Mouse (Mus musculus) spleen, postnatal 14 days (tissue): ENCODE data around the gene Mpz.

Experiments used
- DNase-seq, 2 experiments: peaks; one replicate each; pipeline ENCODE4 v3.0.0; 2021 to 2022; ENCODE audit warnings: low spot score in 2 of 2

The Mpz gene

GRCm38 (mm10) chr1:171149974-171150760 is at the start of gene Mpz, which contains the start of gene Sdhc:
Gene Mpz (plus strand): TSS chr1:171150711.
Gene Sdhc (minus strand): TSS chr1:171150603.
- DNase-seq: peak; percentile 93 to 95

DNA sequence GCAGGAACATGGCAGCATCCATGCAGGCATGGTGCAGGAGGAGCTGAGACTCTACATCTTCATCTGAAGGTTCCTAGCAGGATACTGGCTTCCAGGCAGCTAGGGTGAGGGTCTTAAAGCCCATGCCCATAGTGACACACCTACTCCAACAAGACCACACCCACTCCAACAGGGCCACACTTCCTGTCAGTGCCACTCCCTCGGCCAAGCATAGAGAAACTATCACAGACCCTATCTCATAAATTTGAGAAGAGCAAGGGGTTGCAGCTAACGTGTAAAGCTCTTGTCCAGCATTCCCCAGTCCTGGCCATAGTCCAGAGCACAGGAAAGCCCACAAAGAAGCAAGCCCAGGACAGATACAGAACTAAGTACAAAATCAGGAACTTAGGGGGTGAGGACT is 49.5 kb upstream of the Mpz start:
- DNase-seq: no peak

DNA sequence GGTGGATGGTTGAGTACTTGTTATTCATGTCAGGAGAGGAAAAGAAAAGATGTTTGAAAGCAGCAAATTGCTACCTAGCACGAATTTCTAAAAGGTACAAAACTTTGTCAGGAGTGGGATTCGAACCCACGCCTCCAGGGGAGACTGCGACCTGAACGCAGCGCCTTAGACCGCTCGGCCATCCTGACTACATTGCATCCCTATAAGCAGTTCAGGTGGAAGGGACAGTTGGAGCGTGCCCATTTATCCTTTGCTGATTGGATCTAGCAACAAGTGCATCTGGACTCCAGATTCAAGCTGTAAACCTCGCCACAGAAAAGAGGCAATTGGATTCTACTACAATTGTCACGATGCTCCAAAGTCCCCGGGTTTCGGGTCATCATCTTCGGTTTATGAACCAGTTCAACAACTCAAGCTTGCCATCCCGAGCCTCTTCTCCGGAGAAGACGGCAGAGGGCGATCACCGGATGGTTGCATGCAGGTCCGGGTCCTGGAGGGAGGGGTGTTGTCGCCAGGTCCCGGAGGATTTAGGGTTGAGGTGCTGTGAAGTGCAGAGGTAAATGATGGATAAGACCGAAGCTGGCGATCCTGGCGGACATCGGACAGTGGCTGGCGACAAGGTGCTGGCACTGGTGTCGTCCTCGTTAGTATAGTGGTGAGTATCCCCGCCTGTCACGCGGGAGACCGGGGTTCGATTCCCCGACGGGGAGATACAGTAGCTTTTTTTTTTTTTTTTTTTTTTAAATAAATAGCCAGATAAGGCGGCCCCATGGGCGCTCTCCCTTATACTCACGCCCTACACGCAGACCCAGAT is 48.6 kb upstream of the Mpz start:
- DNase-seq: peak; percentile 70 to 76

DNA sequence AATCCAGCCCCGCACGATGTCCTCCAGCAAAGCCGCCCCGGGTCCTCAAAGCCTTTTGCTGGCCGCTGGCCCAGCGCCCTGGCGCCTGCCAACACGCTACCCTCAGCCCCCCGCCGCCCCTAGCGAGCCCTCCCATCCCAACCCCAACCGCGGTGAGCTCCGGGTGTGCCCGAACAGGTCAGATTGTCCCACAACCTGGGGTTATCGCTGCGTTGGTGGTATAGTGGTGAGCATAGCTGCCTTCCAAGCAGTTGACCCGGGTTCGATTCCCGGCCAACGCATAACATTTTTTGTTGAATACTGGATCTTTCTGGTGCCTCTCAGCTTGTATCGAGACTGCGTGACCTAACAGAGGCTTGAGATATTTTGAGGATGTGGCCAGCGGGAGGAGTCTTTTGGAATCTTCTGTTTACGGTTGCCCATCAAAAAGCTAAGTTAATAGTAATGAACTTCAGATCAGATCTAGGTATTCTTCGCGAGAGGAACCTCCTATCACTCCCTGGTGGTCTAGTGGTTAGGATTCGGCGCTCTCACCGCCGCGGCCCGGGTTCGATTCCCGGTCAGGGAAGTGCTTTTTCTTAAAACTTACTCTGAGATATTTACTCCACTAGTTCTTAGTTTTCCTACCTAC is 47.8 kb upstream of the Mpz start:
- DNase-seq: peak; percentile 68 to 73

DNA sequence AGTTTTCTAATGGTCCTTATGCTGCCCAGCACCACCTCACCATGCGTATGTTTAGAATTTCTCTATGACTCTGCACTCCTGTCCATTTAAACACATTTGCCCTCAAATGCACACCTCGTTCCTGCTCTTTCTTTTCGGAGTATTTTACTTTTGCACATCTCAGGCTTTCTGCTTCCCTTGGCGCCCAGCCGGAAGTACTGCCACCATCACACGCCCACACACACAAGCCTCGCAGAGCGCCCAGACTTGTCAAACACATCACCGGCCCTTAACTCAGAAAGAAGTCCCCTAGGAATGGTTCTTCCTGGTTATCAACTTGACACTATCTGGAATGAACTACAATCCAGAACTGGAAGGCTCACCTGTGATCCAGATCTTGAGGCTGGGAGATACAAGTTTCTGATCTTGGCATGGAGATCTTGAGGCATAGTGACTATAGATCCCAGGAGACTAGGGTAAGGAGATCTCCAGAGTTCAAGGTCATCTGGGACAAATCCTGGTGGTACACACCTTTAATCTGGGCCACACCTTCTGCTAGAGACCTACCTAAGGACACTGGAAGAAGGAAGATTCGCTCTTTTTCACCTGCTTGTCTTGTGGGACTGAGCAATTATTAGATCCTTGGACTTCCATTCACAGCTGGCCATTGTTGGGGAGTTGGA is 47.2 kb upstream of the Mpz start:
- DNase-seq: no peak

DNA sequence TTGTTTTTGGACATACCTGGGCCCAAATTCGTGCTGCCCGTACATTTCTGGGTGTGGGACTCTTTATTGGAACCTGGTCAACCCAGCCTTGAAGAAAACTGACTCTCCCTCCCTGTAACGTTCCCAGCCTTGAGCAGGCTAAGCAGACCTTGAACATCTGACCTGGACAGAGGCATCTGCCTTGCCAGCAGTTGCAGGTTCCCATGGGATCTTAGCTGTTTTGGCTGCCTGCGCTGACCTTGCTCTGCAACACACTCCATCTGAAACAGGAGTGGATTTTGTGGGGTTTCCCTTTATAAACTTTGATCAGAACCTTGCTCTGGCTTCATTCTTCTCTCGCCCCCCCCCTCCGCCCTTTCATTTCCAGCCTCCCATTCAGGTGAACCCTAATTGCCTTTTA is 45.3 kb upstream of the Mpz start:
- DNase-seq: no peak

DNA sequence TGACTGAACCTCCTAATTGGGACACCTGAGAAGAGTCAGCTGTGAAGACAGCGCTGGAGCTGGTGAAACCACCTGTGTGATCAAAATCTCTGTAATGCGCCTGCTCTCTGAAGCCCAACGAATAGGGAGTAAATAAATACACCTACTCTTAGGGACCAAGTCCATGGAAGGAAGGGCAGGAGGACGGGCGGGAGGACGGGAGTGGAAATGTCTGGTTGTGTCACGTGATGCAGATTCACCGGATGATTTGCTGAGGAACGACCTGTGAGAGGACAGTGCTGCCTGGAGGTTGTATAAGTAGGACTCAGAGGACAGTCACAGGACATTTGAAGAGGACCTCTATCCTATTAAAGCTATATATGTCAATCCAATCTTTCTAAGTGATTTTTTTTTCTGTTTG is 40.9 kb upstream of the Mpz start:
- DNase-seq: no peak

GRCm38 (mm10) chr1:171110659-171111019 is 39.9 kb upstream of the Mpz start:
- peak in 1 of 2 experiments; percentile 6 for DNase-seq

DNA sequence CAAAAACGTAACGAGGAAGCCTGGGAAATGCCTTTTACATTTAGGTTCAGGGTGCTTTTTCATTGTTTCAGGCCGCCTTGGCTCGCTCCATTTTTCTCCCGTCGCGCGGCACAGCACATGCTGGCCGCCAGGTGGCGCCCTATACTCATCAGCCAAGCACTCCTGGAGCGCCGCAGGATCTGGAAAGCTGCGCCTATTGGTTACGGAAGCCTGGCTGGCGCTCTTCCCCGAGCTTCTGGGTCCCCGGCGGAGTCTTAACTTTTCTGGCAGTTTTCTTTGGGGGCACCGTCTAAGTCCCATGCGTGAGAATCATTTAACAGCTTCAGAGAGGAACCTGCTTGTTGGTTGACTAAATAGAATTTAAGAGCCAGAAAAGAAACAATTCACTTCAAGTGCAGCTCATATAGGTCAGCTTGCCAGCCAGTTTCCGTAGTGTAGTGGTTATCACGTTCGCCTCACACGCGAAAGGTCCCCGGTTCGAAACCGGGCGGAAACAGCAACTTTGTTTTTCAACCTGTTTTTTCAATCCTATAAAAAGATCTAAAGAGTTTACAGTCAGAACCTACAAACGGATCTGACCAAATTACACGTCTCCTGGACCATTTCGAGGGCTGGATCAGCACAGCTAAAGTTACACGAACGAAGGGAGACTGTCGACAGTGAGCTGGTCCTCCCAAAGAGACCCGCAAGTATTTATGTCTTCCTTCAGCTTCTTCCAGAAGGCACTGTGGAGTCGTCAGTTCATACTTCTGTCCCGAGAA is 39.3 kb upstream of the Mpz start:
- peak; percentile 81 to 86 for DNase-seq

DNA sequence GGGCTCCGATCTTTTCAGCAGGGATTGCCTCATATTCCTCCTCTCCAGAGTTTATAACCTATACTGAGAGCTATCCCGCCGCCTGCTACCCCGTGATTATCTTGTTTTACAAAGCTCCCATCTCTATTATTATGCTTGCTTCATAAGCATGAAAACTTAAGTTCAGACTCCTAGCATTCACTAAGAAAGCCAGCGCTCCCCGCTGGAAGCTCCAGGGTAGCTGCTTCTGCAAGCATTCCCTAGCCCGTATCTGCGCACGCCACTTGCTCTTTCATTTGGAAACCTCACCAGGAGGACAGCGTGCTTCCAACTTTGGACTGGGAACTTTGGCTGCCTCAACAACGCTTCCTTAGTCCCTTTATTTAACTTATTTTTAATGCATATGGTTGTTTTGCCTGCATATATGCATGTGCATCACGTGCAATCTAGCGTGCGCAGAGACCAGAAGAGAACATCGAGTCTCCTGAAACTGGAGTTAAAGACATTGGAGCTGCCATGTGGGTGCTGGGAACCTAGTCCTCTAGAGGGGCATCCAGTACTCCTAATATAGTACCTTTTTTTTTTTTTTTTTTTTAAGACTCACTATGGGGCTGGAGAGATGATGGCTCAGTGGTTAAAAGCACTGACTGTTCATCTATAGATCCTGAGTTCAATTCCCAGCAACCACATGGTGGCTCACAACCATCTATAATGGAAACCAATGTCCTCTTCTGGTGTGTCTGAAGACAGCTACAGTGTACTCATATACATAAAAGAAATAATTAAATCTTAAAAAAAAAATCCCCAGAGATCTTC is 38.5 kb upstream of the Mpz start:
- DNase-seq: peak in 1 of 2 experiments; percentile 17

DNA sequence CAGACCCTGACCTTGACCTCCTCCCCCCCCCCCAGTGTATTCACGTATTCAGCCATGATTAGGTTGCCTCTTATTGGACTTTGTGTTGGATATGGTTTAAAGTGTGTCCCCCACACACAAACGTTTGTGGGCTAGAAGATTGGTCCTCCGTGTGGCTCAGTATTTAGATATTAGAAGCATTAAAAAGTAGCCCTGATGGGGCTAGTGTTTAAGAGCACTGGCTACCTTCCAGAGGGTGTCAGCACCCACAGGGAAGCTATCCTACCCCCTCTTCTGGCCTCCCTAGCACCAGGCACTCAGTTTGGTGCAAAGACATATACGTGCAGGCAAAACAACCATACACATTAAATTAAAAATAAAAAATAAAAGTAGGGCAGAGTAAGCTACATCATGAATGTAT is 37.5 kb upstream of the Mpz start:
- no peak for DNase-seq

DNA sequence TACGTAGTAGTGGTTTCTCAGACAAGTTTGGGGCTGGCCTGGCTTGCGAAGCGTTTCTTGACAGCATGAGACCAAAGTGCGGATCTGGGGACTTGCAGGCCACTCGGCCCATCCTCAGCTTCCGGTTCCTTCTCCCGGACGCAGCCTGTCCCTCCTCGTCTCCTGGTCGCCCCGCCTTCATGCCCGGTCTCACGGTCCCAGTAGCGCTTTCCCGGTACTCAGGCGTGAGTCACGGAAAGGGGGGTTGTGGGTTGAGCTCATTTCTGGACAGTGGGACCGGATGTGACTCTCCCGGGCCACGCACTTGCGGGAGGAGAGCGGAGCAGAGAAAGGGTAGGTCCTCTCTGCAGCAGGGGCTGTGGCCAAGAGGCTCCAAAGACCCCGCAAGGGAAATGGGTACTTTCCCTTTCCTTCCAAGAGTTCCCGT is 36.6 kb upstream of the Mpz start, which contains the start of gene Cfap126:
TSS of gene Cfap126 (plus strand) at position 46 of the 427 bp plus-strand sequence.
- DNase-seq: peak; percentile 39 to 40

DNA sequence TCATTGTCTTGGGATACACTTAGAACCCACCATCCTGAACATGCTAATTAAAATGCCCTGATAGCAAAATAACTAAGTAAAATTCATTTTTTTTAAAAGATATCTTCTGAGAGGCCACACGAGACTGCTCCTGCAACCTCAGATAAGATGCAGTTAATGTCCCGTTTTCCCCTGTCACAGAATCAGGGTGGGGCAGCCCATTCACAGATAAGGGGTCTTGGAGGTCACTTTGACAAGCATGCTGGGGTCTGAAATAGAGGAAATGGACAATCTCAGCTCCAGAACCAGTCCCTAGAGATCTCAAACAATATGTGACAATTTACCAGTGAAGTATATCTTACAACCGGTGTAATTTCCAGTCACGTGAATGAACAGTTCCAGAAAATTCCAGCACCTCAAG is 34.2 kb upstream of the Mpz start:
- DNase-seq: no peak

- peak in 1 of 2 experiments; percentile 40 for DNase-seq
Measured at GRCm38 (mm10) chr1:171118269-171118684, 32.2 kb upstream of the Mpz start.

- no peak for DNase-seq
Measured at GRCm38 (mm10) chr1:171118996-171119395, 31.5 kb upstream of the Mpz start.

GRCm38 (mm10) chr1:171119405-171119804 is 31.1 kb upstream of the Mpz start:
- DNase-seq: no peak

DNA sequence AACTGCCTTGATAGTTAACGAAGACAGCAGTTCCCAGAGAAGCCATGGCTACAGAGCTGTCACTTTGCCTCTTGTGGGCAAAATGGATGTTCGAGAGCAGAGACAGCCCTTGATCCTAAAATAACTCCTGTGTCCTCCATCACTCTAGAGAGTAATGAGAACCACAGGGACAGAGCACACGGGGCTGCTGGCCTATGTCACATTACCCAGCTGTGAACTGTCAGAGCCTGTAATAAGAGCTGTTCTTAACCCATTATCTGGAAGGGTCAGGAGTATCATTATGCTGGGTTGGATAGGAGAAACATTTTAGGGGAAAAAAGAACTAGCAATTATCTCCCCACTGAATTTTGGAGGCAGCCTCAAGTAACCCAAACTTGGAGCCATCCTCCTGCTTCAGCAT is 29.6 kb upstream of the Mpz start:
- DNase-seq: no peak

DNA sequence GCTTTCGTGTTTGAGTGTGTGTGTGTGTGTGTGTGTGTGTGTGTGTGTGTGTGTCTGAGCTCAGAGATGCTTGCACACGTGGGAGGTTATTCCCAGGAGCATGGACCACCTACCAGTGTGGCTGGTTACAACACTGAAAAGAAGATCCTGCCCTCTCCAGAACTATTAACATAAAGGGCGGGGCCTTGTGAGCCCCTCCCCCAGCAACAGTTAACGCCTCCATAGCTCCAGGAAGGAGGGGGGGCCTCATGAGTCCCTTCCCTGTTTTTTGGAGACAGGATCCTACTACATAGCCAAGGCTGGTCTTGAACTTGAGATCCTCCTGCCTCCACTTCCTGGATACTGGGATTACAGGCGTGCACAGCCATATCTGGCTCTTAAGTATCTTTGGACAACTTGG is 28.7 kb upstream of the Mpz start:
- DNase-seq: no peak

GRCm38 (mm10) chr1:171122932-171123331 is 27.6 kb upstream of the Mpz start:
- DNase-seq: no peak

DNA sequence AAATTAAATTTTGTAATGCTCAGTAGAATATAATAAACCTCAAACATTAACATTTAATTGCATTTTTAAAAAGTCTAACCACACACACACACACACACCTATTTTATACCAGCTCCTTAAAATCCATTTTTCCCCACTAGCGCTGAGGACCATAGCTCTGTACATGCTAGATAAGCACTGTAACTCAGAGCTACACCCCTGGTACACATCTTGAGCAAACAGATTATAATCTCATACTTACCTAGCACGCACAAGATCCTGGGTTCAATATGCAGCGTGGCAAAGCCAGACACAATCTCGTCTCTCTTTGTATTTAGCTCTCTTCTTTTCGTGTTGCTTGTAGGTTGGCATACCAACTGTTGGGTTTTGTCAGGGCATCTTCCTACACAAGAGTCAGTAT is 26.1 kb upstream of the Mpz start:
- DNase-seq: no peak
